Mouse (Mus musculus): Measurements from ENCODE around the gene Serpina3g. TPM values are rescaled to one million over a fixed set of nuclear protein-coding genes. Genes with fewer than 3 reads are reported as not detected.

Serpina3g gene
- 1.2 and 2.6 TPM in 2 replicates for polyA plus RNA-seq (2014; fragmentation: Nextera tagmentation; extraction: Ambion mirVana)

DNA sequence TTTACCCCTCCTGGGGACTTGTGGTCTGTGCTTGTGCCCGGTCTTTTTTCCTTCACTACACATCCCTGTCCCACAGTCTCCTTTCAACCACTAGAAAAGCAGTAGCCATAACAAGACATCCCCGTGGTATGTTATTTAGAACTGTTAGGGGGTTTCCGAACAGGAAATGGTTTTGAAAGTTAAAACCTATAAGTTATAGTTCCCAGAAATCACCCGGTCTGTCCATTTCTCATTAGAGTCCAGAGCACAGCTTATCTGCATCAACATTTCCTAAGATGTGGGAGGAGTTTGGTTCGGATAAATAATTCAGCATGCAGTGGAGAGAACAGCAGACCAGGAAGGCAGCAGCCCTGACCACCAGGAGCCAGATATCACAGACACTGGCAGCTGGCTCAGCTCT is at the start of gene Serpina3g:
Serpina3g (plus strand) TSS at position 331 of the 400 bp plus-strand sequence.
- WGBS, result 39% methylated on average over 5 of the region's 5 CpGs

DNA sequence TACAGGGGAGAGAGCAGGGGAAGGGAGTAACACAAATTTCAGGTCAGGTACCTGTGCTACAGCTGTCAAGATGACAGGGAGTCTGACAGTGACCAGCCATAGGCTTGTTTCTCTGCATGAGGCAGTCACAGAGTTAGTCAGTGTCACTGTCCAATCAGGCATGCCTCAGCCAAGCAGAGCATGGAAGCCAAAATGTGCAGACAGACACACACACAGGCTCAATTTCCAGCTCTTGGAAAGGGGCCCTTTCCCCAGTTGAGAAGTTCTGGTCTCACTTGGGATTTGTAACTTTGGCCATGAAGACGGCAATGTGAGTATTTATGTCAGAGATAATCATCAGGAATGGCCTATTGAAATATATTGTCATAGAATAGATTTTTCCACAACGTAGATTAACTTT is 46.8 kb upstream of the Serpina3g start:
- Histone ChIP-seq H3K4me2 (no peak overlapping the region), H3K27ac (ENCODE audit: low read depth, low read length) (no peak overlapping the region), H3K27me3 (replicated peaks; ENCODE audit: control insufficient read depth, insufficient read depth, low read length) (no peaks in the 10 kb centered on the region), H3K36me3 (ENCODE audit: control insufficient read depth, insufficient read depth, low read length) (no peaks in the 10 kb centered on the region), H3K4me3 (ENCODE audit: low read depth, low read length) (no peak overlapping the region), H3K9me3 (ENCODE audit: control insufficient read depth, low read length) (no peaks in the 10 kb centered on the region), H3K4me1 (replicated peaks; ENCODE audit: control insufficient read depth, insufficient read depth, low read length) (no peaks in the 10 kb centered on the region), H3K9ac (ENCODE audit: low read depth, low read length) (no peak overlapping the region)
- DNase-seq (ENCODE audit: low spot score), result no peak
- 74% methylated on average over 2 of the region's 2 CpGs for WGBS
- no peak for ATAC-seq (replicated peaks; ENCODE audit: low FRiP score)

More for the DNA sequence above, at the start of gene Serpina3g:
- DNase-seq (ENCODE audit: low spot score) (no peak), ATAC-seq (replicated peaks; ENCODE audit: low FRiP score) (no peak)
- no peak within 1 kb of the TSS for H3K27ac ChIP-seq (ENCODE audit: low read depth, low read length)
- no peak within 1 kb of the TSS for H3K4me3 ChIP-seq (ENCODE audit: low read depth, low read length)
- H3K4me1 ChIP-seq (replicated peaks; ENCODE audit: control insufficient read depth, insufficient read depth, low read length), result no peaks in the 10 kb centered on the region
- no peaks in the 10 kb centered on the region for H3K9me3 ChIP-seq (ENCODE audit: control insufficient read depth, low read length)
- H3K36me3 ChIP-seq (ENCODE audit: control insufficient read depth, insufficient read depth, low read length), result no peaks in the 10 kb centered on the region
- no peaks in the 10 kb centered on the region for H3K27me3 ChIP-seq (replicated peaks; ENCODE audit: control insufficient read depth, insufficient read depth, low read length)
- H3K4me2 ChIP-seq, result no peak within 1 kb of the TSS
- no peak within 1 kb of the TSS for H3K9ac ChIP-seq (ENCODE audit: low read depth, low read length)

DNA sequence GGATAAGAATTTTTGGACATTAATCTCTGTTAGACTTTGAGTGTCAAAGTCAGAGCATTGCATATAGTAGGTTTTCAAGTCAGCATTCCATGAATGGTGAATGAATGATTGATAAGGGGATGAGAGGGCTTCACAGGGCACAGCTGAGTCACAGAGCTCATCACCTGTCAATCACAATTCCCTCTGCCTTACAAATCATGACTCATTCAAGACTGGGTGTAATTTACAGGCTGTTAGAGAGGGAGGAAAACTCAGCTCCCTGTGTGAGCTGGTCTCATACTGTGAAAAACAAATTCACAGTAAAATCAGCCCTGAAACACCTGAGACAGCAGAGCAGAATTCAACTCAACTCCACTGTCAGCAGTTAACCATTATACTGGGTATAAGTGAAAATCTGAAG is 45.2 kb upstream of the Serpina3g start:
- no peak overlapping the region for H3K4me2 ChIP-seq
- DNase-seq (ENCODE audit: low spot score) (no peak), ATAC-seq (replicated peaks; ENCODE audit: low FRiP score) (no peak)
- no peaks in the 10 kb centered on the region for H3K27me3 ChIP-seq (replicated peaks; ENCODE audit: control insufficient read depth, insufficient read depth, low read length)
- H3K9me3 ChIP-seq (ENCODE audit: control insufficient read depth, low read length), result no peaks in the 10 kb centered on the region
- no peaks in the 10 kb centered on the region for H3K4me1 ChIP-seq (replicated peaks; ENCODE audit: control insufficient read depth, insufficient read depth, low read length)
- no peak overlapping the region for H3K4me3 ChIP-seq (ENCODE audit: low read depth, low read length)
- H3K9ac ChIP-seq (ENCODE audit: low read depth, low read length), result no peak overlapping the region
- H3K27ac ChIP-seq (ENCODE audit: low read depth, low read length), result no peak overlapping the region
- H3K36me3 ChIP-seq (ENCODE audit: control insufficient read depth, insufficient read depth, low read length), result no peaks in the 10 kb centered on the region

DNA sequence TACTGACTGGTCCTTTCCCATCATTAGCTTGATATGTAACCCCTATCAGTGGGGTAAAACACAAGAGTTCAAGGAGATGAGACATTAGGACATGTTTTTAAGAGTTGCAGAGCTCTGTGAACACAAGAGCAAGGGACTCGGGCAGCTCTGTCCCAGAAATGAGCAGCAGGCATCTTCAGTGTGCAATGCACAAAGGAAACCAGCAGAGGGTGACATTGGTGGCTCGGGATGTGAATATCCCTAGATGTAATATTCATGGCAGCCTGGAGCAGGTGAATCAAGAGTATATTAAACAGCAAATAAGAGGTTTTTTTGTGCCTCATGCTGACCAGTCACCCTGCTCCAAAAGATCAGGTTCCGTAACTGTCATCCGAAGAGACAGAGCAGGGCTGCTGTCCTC is 26.9 kb upstream of the Serpina3g start:
- no peaks in the 10 kb centered on the region for H3K27me3 ChIP-seq (replicated peaks; ENCODE audit: control insufficient read depth, insufficient read depth, low read length)
- 78% methylated on average over 4 of the region's 4 CpGs for WGBS
- no peak for DNase-seq (ENCODE audit: low spot score)
- no peak overlapping the region for H3K4me2 ChIP-seq
- ATAC-seq (replicated peaks; ENCODE audit: low FRiP score), result no peak
- H3K4me1 ChIP-seq (replicated peaks; ENCODE audit: control insufficient read depth, insufficient read depth, low read length), result no peaks in the 10 kb centered on the region
- no peak overlapping the region for H3K4me3 ChIP-seq (ENCODE audit: low read depth, low read length)
- H3K9me3 ChIP-seq (ENCODE audit: control insufficient read depth, low read length), result no peaks in the 10 kb centered on the region
- H3K36me3 ChIP-seq (ENCODE audit: control insufficient read depth, insufficient read depth, low read length), result no peaks in the 10 kb centered on the region
- no peak overlapping the region for H3K27ac ChIP-seq (ENCODE audit: low read depth, low read length)
- H3K9ac ChIP-seq (ENCODE audit: low read depth, low read length), result no peak overlapping the region

- H3K9me3 ChIP-seq (ENCODE audit: control insufficient read depth, low read length), result no peaks in the 10 kb centered on the region
- H3K36me3 ChIP-seq (ENCODE audit: control insufficient read depth, insufficient read depth, low read length), result no peaks in the 10 kb centered on the region
- no peak overlapping the region for H3K4me3 ChIP-seq (ENCODE audit: low read depth, low read length)
- no peak overlapping the region for H3K4me2 ChIP-seq
- H3K27ac ChIP-seq (ENCODE audit: low read depth, low read length), result no peak overlapping the region
- no peaks in the 10 kb centered on the region for H3K4me1 ChIP-seq (replicated peaks; ENCODE audit: control insufficient read depth, insufficient read depth, low read length)
- DNase-seq (ENCODE audit: low spot score) (no peak), ATAC-seq (replicated peaks; ENCODE audit: low FRiP score) (no peak)
- no peak overlapping the region for H3K9ac ChIP-seq (ENCODE audit: low read depth, low read length)
- WGBS, result 95% methylated on average over 2 of the region's 2 CpGs
- H3K27me3 ChIP-seq (replicated peaks; ENCODE audit: control insufficient read depth, insufficient read depth, low read length), result no peaks in the 10 kb centered on the region
Measured at GRCm38 (mm10) chr12:104209802-104210201, 26.2 kb upstream of the Serpina3g start.

GRCm38 (mm10) chr12:104213689-104214444 is 22.2 kb upstream of the Serpina3g start:
- WGBS, result 62% methylated on average over 2 of the region's 2 CpGs
- no peak overlapping the region for H3K9ac ChIP-seq (ENCODE audit: low read depth, low read length)
- no peak overlapping the region for H3K4me3 ChIP-seq (ENCODE audit: low read depth, low read length)
- ATAC-seq (replicated peaks; ENCODE audit: low FRiP score) (no peak), DNase-seq (ENCODE audit: low spot score) (no peak)
- no peaks in the 10 kb centered on the region for H3K4me1 ChIP-seq (replicated peaks; ENCODE audit: control insufficient read depth, insufficient read depth, low read length)
- H3K27ac ChIP-seq (ENCODE audit: low read depth, low read length), result no peak overlapping the region
- no peak overlapping the region for H3K4me2 ChIP-seq
- H3K27me3 ChIP-seq (replicated peaks; ENCODE audit: control insufficient read depth, insufficient read depth, low read length), result no peaks in the 10 kb centered on the region
- no peaks in the 10 kb centered on the region for H3K36me3 ChIP-seq (ENCODE audit: control insufficient read depth, insufficient read depth, low read length)
- no peaks in the 10 kb centered on the region for H3K9me3 ChIP-seq (ENCODE audit: control insufficient read depth, low read length)

GRCm38 (mm10) chr12:104214445-104214753 is 21.6 kb upstream of the Serpina3g start, which contains the start of gene Serpina3f:
TSS of gene Serpina3f (plus strand) at chr12:104214544.
- 62% methylated on average over 1 of the region's 1 CpGs for WGBS
- H3K27ac ChIP-seq (ENCODE audit: low read depth, low read length), result no peak within 1 kb of the TSS
- no peaks in the 10 kb centered on the region for H3K27me3 ChIP-seq (replicated peaks; ENCODE audit: control insufficient read depth, insufficient read depth, low read length)
- DNase-seq (ENCODE audit: low spot score) (no peak), ATAC-seq (replicated peaks; ENCODE audit: low FRiP score) (no peak)
- no peak within 1 kb of the TSS for H3K9ac ChIP-seq (ENCODE audit: low read depth, low read length)
- no peaks in the 10 kb centered on the region for H3K9me3 ChIP-seq (ENCODE audit: control insufficient read depth, low read length)
- H3K36me3 ChIP-seq (ENCODE audit: control insufficient read depth, insufficient read depth, low read length), result no peaks in the 10 kb centered on the region
- no peak within 1 kb of the TSS for H3K4me2 ChIP-seq
- no peaks in the 10 kb centered on the region for H3K4me1 ChIP-seq (replicated peaks; ENCODE audit: control insufficient read depth, insufficient read depth, low read length)
- no peak within 1 kb of the TSS for H3K4me3 ChIP-seq (ENCODE audit: low read depth, low read length)

DNA sequence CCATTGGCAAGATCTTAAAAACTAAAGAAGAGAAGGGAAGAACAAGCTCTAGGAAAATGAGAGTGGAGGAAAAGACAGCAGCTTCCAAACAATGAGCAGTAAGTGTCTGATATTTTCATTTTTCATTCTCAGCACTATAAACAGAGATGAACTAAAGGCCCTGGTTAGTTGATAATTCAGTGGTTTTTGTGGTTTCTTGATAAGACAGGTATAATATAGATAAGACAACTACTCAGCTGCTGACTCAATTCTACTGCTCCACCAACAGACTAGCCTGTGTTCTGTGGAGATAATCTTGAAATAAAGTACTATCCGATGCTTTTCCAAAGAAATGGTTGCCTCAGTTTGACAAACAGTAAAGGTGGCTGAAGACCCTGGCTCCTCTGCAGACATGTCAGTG is 20.8 kb upstream of the Serpina3g start:
- no peak overlapping the region for H3K27ac ChIP-seq (ENCODE audit: low read depth, low read length)
- 56% methylated on average over 1 of the region's 1 CpGs for WGBS
- H3K4me2 ChIP-seq, result no peak overlapping the region
- no peak for ATAC-seq (replicated peaks; ENCODE audit: low FRiP score)
- no peaks in the 10 kb centered on the region for H3K9me3 ChIP-seq (ENCODE audit: control insufficient read depth, low read length)
- no peaks in the 10 kb centered on the region for H3K4me1 ChIP-seq (replicated peaks; ENCODE audit: control insufficient read depth, insufficient read depth, low read length)
- no peak overlapping the region for H3K4me3 ChIP-seq (ENCODE audit: low read depth, low read length)
- DNase-seq (ENCODE audit: low spot score), result no peak
- no peaks in the 10 kb centered on the region for H3K27me3 ChIP-seq (replicated peaks; ENCODE audit: control insufficient read depth, insufficient read depth, low read length)
- H3K36me3 ChIP-seq (ENCODE audit: control insufficient read depth, insufficient read depth, low read length), result no peaks in the 10 kb centered on the region
- no peak overlapping the region for H3K9ac ChIP-seq (ENCODE audit: low read depth, low read length)

DNA sequence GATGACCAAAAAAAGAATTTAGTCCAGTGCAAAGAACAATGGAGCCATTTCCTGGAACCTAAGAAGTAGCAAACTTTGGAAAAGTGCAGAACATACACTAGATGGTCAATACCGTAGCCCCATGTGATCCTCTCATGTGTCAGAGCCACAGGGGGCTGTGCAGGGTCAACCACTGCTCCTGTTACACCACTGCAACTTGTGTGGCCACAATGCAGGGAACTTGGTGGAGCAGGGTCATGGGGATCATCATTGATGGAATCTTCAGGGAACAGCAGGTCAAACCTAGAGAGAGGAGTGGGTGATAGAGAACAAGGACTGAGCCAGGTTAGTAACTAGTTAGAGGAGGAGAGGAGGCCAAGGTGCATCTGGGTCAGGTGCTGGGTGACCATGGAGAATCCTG is 14.4 kb upstream of the Serpina3g start:
- H3K4me2 ChIP-seq, result no peak overlapping the region
- H3K9ac ChIP-seq (ENCODE audit: low read depth, low read length), result no peak overlapping the region
- no peaks in the 10 kb centered on the region for H3K4me1 ChIP-seq (replicated peaks; ENCODE audit: control insufficient read depth, insufficient read depth, low read length)
- no peak for DNase-seq (ENCODE audit: low spot score)
- no peaks in the 10 kb centered on the region for H3K36me3 ChIP-seq (ENCODE audit: control insufficient read depth, insufficient read depth, low read length)
- H3K27ac ChIP-seq (ENCODE audit: low read depth, low read length), result no peak overlapping the region
- no peaks in the 10 kb centered on the region for H3K27me3 ChIP-seq (replicated peaks; ENCODE audit: control insufficient read depth, insufficient read depth, low read length)
- H3K9me3 ChIP-seq (ENCODE audit: control insufficient read depth, low read length), result no peaks in the 10 kb centered on the region
- 79% methylated on average over 1 of the region's 1 CpGs for WGBS
- no peak overlapping the region for H3K4me3 ChIP-seq (ENCODE audit: low read depth, low read length)
- ATAC-seq (replicated peaks; ENCODE audit: low FRiP score), result no peak
